Mouse (Mus musculus) lung, adult 2 months (tissue): ENCODE results near the gene Tex48. TPM values are rescaled to one million over a fixed set of nuclear protein-coding genes. Genes with fewer than 3 reads are reported as not detected.

Source experiments
- DNase-seq: peaks from one replicate; pipeline ENCODE4 v3.0.0; 2022
- H3K4me1 ChIP-seq: fragments of 200-500 bp; 2 replicates; pipeline ENCODE4 v1.6.1; 2011; ENCODE audit warnings: low read length; ENCODE audit not compliant: control insufficient read depth, insufficient read depth
- H3K4me3 ChIP-seq: fragments of 200-500 bp; replicated peaks from 2 replicates; pipeline ENCODE3; 2011; ENCODE audit warnings: low read depth, mild to moderate bottlenecking, control low read depth, low read length; ENCODE audit errors: extremely low read depth
- CTCF ChIP-seq: fragments of 200-500 bp; IDR thresholded peaks from 2 replicates; pipeline ENCODE4 v1.5.1; 2011; ENCODE audit warnings: mild to moderate bottlenecking, low read length, control low read depth; ENCODE audit not compliant: insufficient read depth
- POLR2A ChIP-seq: fragments of 200-500 bp; IDR thresholded peaks from 2 replicates; pipeline ENCODE4 v1.6.1; 2011; ENCODE audit warnings: low read depth, mild to moderate bottlenecking, control low read depth, low read length, borderline replicate concordance; ENCODE audit errors: extremely low read depth
- WGBS: fragments of 180-500 bp; shearing (Covaris S2); methylation state at CpG from one replicate; pipeline ENCODE4 v1.1.7; 2018; 5-methylcytosine and 5-hydroxymethylcytosine counted together
- polyA plus RNA-seq: library from polyadenylated mRNA; depleted of rRNA; stranded (reverse); fragments of >200 nt; gene quantifications from 2 replicates; pipeline ENCODE4 v1.2.3, GENCODE M21; 2012

The Tex48 gene
- polyA plus RNA-seq, 1 experiment: not detected

DNA sequence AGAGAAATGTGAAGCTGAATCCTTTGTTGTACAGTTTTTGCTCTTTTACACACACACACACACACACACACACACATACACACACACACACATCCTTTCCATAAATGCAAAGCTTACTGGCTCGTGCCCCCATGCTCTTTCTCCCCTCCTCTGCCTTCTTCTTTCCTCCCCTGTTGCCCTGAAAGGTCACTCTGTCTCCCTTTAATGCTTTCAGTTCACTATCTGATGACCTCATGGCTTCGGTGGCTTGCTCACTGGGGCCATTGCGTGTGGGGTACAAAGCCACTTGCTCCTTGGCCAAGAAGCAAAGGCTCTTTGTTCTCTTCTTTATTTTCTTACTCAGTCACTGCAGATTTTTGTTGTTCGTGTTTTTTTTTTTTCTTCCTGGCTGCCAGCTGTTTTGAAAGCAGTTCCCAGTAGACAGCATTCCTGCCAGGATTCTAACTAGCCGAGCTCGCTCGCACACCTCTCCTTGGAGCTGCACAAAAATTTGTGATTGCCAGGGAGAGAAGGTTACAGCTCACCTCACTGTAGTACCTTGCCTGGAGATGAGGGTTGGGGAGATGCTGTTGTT, 51.9 kb downstream of the Tex48 start:
- no peak for DNase-seq
- WGBS: 45% methylated on average over 7 of the region's 7 CpGs
- no peaks in the 10 kb centered on the region for H3K4me1 ChIP-seq
- H3K4me3 ChIP-seq: no peak overlapping the region
- TF ChIP-seq CTCF (no peak), POLR2A (no peak)

DNA sequence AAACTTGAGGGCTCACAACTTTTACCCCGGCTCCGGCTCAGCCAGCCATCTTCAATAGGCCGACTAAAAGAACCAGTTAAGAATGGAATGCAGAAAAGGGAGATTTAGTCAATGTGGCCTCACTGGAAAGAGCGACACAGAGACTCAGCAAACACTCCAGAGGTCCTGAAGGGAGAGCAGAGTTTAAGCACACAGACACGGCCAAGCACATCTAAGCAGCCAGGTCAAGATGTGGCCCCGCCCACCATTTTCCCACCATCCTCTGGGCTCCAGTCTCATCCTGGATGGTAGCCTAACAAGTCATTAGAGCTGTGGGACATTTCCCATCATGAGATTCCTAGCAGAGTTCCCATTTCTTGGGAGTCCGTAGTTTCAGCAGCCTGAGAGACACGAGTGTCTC, 52.9 kb downstream of the Tex48 start:
- 68% methylated on average over 8 of the region's 8 CpGs for WGBS
- TF ChIP-seq POLR2A: no peak
- TF ChIP-seq CTCF: no peak
- Histone ChIP-seq H3K4me1 (no peaks in the 10 kb centered on the region), H3K4me3 (no peak overlapping the region)
- no peak for DNase-seq

DNA sequence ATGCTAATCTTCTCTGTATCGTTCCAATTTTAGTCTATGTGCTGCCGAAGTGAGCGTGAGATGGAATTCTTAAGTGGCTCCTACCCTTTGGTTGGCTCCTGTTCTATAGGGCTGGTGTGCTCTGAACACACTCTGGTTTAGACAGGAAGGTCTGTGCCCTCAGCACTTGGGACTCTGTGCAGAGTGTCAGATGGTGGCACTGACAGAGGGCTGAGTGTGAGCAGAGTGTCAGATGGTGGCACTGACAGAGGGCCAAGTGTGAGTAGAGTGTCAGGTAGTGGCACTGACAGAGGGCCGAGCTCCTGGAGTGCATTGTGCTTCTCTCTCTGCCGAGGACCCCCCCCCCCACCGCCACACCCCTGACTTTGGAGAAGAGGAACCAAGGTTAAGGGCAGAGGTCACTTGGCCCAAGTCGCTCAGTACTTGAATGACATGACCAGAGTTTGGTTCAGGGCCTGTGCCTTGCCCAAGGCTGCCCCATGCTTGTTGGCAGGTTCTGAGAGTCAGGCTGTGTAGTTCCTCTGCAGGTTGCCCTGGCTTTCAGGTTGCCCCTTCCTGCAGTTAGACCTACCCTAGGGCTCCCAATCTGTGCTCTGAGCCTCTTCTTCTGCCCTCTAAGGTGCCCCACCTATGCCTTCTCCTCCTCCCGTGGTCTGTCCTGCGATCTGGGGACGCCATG, 54.4 kb downstream of the Tex48 start:
- no peak for DNase-seq
- 82% methylated on average over 10 of the region's 10 CpGs for WGBS
- TF ChIP-seq POLR2A: no peak
- no peak for TF ChIP-seq CTCF
- H3K4me1 ChIP-seq: no peaks in the 10 kb centered on the region
- H3K4me3 ChIP-seq: no peak overlapping the region

DNA sequence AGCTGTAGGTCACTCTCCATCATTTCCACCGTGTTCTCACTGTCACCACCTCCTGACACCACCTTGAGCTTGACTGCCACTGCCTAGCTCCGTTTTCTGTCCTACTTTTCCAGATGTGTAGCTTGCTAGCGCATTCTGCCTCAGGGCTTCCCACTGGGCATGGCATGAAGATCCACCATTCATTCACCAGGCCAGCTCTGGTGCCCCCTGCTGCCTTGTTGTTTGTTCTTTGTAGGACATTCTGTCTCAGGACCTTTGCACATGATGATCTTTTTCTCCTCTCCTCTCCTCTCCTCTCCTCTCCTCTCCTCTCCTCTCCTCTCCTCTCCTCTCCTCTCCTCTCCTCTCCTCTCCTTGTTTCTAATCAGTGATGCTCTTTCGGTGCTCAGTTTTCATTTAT, 59.5 kb downstream of the Tex48 start:
- H3K4me1 ChIP-seq: peaks cover 5% of the 10 kb centered on the region
- 89% methylated on average over 4 of the region's 4 CpGs for WGBS
- no peak for DNase-seq
- H3K4me3 ChIP-seq: no peak overlapping the region
- 0 out of 2 replicates have a peak, but pooled peaks have one; percentile 1 for TF ChIP-seq CTCF
- no peak for TF ChIP-seq POLR2A

DNA sequence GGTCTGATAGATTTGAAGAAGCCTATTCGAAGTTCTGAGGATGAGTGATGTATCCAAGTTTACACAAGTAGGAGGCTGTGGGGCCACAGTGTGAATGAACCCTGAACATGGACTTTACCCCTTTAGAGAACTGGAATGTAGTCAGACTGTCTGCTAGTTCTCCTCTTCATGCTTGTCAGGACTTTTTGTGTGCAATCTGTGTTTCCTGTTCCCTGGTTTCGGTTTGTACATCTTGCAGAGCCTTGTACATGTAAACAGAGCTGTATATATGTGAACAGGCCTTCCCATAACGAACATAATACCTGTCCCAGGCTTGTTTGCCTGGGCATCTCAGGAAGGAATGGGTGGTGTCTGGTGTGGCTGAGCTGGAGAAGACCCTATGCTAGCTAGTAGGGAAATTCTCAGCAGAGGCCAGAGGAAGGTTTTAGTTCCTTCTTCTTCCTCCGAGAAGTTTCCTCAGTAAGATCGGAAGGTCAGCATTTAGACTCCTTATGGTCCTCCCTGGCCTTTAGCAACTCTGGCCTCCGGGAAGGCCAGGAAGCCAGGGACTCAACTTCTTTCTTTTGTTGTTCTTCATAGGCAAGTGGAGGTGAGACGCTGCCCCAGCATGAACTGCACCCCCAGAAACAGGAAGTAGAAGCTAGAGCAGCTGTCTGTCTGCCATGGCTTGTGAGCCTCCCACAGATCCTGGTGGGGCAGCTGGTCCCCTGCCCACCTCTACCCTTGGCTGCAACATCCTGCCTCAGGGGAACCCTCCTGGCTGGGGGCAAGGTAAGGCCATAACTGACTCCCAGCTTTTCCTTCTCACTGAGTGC, 60.2 kb downstream of the Tex48 start:
- Histone ChIP-seq H3K4me1 (peaks cover 5% of the 10 kb centered on the region), H3K4me3 (no peak overlapping the region)
- DNase-seq: no peak
- TF ChIP-seq POLR2A (no peak), CTCF (no peak)
- 38% methylated on average over 7 of the region's 7 CpGs for WGBS

DNA sequence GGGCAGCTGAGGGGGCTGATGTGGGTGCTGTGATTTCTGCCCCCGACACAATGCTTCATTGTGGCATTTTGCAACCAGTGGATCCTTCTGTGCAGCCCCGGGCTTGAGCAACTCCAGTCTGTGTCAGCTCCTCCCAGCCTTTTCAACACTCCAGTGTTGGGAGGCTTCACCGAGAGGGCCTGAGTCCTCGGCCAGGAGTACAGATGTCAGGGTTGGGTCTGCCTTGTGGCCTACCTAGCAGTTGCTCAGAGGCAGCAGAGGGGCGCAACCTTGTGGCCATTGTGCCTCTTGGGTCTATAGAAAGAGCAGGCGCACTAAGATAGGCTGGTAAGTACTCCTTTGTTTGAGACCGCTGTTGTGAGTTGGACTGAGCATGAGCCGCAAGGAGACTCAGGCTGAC, 62.1 kb downstream of the Tex48 start:
- no peak for DNase-seq
- H3K4me1 ChIP-seq: peaks cover 8% of the 10 kb centered on the region
- TF ChIP-seq POLR2A: no peak
- no peak for TF ChIP-seq CTCF
- no peak overlapping the region for H3K4me3 ChIP-seq
- WGBS: 54% methylated on average over 8 of the region's 8 CpGs

DNA sequence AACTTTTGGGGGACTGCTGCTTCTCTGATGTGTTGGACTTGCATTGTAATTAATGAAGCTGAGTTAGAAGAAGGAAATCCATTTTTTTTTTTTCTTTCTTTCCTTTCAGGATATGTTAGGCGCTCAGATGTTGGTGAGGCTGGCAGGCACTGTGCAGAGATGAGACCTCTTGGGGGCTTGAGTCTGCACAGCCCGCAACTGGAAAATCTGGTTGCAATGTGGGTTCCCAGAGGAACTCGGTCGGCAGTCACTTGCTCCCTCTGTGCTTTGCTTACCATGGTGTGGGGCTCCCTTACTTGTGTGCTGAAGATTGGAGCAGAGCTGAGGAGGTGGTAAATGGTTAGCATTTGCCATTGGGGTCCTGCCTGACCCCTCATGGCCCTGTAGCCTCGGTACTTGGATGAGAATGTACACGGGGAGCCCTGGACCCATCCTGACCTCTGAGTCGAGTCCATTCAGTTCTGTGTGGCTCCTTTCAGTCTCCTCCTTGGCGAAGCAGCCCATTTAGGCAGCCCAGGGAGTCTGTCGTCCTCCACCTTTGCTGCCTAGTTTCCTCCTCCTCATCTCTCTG, 63.0 kb downstream of the Tex48 start:
- Histone ChIP-seq H3K4me3 (peak overlapping the region; percentile 82), H3K4me1 (peaks cover 13% of the 10 kb centered on the region)
- TF ChIP-seq POLR2A (no peak), CTCF (no peak)
- DNase-seq: no peak
- WGBS: 48% methylated on average over 9 of the region's 9 CpGs

DNA sequence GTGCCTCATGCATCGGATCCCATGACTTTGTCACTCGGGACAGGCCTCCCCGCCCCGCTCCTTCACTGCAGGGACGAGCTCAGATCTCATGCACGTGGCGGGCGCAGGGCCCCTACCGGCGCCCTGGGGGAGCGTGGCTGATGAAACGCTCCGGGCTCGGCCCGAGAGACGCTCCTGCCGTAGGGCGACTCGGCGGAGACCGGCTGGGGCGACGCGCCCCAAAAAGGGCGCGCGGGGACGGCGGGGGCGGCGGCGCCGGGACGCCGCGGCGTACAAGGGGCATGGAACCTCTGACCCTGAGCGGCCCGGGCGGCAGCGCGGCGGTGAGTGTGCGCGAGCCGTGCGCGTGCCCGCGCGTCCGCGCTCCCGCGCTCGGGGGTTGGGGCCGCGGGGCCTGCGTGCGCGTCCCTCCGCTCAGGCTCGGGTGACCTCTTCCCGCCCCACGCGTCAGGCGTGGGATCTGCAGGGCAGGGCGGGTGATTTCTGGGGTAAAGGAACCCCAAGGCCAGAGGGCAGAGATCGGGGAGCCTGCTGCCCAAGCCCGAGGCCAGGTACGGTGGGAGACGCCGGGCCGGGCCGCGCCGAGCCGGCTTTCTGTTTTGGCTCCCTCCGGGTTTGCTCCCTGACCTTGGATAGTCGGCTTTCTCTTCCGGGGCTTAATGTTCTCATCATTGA, 63.7 kb downstream of the Tex48 start, which contains the start of gene Tmem268:
TSS of gene Tmem268 (plus strand) at position 375 of the 675 bp plus-strand sequence.
- peaks cover 14% of the 10 kb centered on the region for H3K4me1 ChIP-seq
- H3K4me3 ChIP-seq: peak within 1 kb of the TSS; percentile 82
- peak; percentile 79 for DNase-seq
- peak; percentile 46; the same call in 1 of the 2 replicates for TF ChIP-seq POLR2A
- TF ChIP-seq CTCF: no peak
- WGBS: under 1% methylated on average over 79 of the region's 81 CpGs
